Mouse (Mus musculus) lung, postnatal 0 days (tissue): ENCODE results near the gene Lgals12.

Experiments used
- CTCF ChIP-seq: IDR thresholded peaks from 2 replicates; pipeline ENCODE4 v1.5.1; 2016; ENCODE audit warnings: antibody characterized with exemption, mild to moderate bottlenecking
- EP300 ChIP-seq: IDR thresholded peaks from 2 replicates; pipeline ENCODE4 v1.6.1; 2016; ENCODE audit warnings: antibody characterized with exemption, mild to moderate bottlenecking, control low read depth

- no peak for TF ChIP-seq CTCF
- no peak for TF ChIP-seq EP300
Observed at GRCm38 (mm10) chr19:7585279-7585678, 21.7 kb downstream of the Lgals12 start.
